Mouse (Mus musculus) A20 (cell line): ENCODE measurements around the gene Epha3.

Experiments used
- DNase-seq: peaks from one replicate; pipeline ENCODE4 v3.0.0-alpha.2; 2011; ENCODE audit warnings: low read depth, low spot score

The Epha3 gene

DNA sequence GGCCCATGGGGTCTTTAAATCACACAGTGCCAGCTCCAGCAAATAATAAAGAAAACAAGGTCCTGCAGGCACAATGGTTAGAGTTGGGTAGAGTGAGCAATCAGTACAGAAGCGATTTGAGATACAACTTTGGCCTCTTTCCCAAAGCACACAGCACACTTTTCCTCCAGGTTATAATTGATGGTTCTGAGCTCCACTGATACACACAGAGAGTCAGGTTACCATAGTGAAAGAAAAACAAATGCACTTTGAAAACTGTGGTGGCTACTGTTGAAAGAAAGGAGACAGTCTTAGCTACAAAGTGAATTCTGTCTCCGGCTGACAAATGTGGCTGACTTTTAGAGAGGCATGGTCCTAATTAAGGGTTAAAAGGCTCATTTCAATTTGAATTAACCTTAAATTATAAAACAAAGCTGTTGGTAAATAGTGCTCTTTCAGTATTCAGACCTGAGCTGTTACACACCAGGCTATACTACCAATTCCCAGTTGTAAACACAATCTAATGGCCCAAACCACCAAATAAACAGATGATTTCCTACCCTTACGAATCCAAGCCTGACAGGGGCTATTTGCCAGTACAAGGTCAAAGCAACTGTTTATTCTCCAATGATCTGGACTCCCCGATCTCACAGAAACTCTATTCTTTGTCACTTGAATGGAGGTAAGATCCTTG is 205.5 kb downstream of the Epha3 start:
- DNase-seq, result no peak

GRCm38 (mm10) chr16:63657743-63658142 is 206.2 kb downstream of the Epha3 start:
- DNase-seq, result no peak

DNA sequence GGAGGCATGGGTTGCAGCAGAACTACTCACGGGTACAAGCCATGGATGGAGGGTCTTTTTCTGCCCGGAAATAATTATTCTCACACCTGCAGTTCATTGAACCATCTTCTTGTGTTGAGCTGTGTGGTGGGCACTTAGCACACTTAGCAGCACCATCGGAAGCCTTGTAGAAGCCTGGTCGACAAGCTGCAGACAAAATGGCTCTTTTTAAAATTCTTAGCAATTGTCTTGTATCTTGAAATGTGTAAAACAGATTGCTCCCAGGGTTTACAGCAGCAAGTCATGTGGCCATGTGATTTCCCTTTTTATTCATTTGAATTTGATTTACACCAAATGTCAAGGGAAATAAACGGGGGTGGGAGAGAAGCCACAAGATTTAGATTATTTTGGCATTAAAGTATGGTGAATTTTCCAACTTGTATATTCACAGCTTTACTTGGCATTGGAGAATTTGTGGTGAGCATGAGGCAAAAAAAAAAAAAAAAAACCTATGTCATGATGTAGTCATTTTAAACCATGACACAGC is 210.5 kb downstream of the Epha3 start:
- no peak for DNase-seq

DNA sequence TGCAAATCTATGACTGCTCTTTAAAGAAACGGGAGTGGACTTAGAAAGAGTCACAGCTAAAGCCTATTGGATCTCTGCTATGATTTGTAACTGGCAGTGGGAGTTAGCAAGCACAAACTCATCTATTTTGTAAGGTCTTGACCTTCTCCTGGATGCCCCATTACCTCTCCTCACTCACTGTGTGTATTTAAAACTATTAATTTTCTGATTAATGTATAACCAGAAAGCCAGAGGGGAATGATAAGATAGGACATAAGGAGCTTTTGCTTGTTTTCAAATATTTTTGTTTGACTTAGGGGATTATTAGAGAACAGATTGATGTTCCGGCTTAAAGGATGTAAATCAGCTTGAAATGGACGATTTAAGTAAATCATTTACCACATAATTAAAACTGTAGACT is 213.2 kb downstream of the Epha3 start:
- DNase-seq, result no peak

DNA sequence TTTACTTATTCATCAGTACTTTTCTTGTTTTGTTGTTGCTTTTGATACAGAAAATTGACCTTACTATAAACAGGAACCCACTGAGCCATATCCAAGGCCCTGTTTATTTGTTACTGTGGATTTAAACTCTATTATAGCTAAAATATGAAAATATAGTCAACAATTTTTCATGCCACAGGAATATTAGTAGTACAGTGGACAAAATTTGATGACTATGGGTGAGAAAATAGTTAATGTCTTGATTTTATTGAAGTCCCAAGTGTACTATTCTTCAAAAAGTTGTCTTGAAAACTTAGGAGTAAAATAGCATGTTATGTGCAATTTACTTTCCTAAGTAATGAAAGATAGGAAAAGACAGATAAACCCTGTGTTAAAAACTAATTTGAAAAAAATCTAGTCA is 217.4 kb downstream of the Epha3 start:
- DNase-seq, result no peak

DNA sequence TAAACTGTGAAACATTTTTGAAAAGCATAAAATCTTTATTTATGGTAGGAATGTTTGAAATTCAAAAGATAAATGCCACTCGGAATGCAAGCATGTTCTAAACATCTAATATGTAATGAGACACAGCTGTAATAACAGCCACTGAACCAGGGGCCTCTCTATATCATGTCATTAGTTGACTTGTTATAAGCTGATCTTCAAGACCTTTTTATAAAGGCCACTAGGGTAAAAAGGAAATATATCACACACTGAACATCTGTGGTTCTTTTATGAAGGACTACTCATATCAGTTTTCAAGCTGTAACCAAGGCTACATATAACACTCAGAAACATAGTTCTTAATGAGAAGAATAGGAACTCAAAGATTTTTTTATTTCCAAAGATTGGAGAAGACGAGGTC is 221.3 kb downstream of the Epha3 start:
- no peak for DNase-seq

DNA sequence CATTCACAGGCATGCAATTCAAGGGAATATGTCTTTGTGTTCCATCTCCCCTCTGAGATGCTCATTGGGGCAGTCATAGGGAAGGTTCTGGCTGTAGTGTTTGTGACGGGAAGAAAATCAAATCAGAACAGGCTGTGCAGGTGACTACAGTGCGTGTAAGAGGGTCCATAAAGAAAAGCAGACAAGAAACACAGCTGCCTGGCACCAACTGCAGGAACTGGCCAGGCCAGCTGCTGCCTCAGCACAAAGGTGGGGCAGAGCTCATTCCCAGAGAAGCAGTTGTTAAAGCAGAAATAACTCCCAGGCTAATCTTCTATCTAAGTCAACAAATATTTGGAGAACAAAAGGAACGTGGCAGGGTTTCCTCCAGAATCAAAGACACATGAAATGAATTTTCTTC is 222.4 kb downstream of the Epha3 start:
- DNase-seq, result no peak

DNA sequence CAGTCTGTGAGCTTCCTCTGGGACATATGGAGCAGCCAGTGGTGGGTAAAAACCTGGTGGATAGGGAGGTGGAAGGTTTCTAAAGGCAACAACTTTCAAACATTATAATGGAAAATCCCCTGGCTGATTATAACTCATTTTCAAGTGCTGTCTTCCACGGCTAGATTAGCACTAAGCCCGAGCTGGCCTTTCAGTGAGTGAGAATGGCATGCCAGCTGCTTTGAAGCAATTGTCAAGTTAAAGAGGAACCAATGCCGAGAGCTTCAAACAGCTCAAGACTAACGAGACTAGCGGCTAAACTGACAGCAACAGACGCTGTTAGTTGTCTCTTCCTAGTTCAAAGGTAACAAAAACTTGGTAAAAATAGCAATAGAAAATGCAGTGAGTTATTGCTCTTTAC is 225.3 kb downstream of the Epha3 start:
- DNase-seq, result no peak

- no peak for DNase-seq
These were observed 230.2 kb downstream of the Epha3 start for GRCm38 (mm10) chr16:63633748-63634166.

DNA sequence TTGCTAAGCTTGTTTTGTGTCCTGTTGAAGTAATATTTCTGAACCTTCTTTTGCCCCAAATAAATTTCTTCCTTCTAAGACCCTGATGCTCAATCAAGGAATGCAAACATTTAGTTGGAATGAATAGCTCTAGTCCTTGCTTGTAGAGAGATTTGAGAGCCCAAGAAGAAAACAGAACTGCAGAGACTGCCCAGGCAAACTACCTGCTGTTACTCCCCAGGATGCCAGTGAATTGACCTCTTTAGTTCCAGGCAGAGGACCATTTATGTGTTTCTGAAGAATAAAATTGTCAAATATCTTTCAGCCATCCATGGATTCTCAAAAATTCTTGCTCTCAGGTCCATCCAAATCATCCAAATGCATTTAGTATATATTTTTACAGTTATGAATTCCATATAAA is 238.7 kb downstream of the Epha3 start:
- no peak for DNase-seq

DNA sequence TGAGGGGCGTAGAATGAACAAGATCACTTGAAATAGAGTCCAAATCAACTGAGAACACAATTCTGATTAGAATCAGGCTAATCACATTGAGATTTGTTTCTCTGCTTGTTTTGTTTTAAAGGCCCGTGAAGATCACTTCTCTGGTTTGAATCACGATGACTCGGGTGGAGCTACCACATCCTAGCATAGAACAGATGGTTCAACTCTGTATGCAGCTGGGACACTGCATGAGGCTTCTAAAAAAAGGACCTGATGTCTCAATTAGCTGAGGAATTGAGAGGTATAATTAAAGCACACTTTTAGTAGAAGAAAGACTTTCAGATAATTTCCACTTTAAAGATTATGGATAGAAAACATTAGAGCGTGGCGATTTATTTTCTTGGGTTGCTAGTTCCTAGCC is 242.1 kb downstream of the Epha3 start:
- DNase-seq, result no peak

DNA sequence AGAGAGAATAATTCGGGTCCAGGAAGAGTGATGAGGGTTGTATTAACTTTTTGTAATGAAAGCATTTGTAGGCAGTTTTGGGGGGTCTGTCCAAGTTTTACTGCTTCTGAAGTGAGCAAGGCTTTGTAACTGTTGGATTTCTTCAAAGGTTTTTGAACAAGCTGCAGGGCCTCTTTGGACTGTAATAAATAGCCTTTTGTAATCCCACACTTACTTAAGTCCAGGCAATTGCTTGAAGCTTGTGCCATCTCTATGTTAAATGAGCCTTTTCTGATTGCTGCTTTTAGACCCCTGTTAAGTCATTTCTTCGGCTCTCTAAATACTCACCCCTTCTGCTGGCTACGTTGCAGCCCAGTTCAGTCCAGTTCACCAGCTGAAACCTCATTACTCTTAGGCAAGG is 248.6 kb downstream of the Epha3 start:
- no peak for DNase-seq

- no peak for DNase-seq
These were observed 251.0 kb downstream of the Epha3 start for GRCm38 (mm10) chr16:63613006-63613405.

DNA sequence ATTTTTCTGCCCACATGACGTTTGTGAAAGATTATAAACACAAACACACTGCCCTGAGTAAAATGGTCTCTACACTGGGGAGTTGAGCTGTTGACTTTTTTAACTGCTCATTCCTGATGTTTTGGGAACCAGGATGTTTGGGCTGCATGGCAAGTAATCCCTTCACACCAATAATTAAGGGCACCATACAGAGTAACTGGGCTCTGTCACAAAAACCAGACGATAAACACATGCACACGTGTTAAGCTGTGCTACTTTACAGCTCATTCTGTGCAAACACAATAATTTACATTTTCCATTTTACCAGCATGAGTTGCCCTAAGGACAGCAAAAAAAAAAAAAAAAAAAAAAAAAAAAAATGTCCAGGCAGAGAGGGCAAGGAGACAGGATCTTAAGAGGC is 263.7 kb downstream of the Epha3 start:
- DNase-seq, result no peak

DNA sequence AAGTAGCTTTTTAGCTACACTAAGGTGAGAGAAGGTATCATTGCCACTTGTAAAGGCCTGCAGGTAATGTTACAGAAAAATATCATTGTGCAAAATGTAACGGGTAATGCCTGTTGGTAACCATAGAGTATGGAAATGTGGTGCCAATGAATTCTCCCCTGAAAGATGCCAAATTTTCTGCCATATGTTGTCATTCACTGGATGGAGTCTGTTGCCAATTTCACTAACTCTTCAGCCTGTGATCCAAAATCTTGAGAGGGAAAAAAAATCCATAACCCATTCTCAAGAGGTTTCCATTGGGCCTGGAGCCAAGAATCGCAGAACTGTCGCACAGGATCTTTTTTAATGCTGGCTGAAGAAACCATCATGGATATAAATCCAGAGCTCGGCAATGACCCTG is 269.3 kb downstream of the Epha3 start:
- DNase-seq, result no peak

GRCm38 (mm10) chr16:63569746-63570145 is 294.2 kb downstream of the Epha3 start:
- DNase-seq, result no peak

GRCm38 (mm10) chr16:63566106-63566836 is 297.7 kb downstream of the Epha3 start:
- DNase-seq, result no peak

GRCm38 (mm10) chr16:63556410-63557146 is 307.4 kb downstream of the Epha3 start:
- no peak for DNase-seq

GRCm38 (mm10) chr16:63552531-63552930 is 311.4 kb downstream of the Epha3 start:
- no peak for DNase-seq

GRCm38 (mm10) chr16:63539489-63539888 is 324.5 kb downstream of the Epha3 start:
- DNase-seq, result no peak

DNA sequence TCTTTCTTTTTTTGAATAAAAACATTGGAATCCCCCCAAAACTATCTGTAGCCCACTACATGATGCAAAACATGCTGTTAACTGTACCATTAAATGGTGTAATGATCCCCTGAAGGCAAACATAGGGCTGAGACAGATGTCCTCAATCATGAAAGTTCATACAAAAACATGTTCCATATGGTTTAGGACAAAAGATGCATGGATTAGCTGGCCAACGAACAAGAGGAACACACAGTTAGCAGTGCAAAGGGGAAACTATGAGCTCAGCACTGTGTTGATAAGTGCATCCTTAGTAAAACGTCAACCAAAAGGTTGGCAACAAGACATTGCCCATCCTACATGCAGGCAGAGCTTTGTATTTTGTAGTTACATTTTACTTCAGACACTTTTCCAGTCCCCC is 335.2 kb downstream of the Epha3 start:
- no peak for DNase-seq

DNA sequence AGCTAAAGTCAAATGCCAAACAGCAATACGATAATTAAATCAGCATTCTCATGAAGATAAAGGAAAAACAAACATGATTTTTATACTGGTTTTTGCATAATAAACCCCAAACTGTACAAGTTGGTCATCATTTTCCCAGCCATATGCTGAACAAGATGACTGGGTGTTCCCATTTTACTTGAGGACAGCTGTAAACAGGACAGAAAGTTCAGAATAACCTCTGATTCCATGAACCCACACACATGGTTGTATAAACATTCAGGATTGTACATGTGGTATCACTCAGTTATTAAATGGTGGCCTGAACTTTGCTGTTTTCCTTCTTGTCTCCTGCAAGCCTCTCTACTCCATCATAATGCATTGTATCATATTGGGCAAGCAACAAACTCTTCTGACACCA is 346.3 kb downstream of the Epha3 start:
- no peak for DNase-seq

DNA sequence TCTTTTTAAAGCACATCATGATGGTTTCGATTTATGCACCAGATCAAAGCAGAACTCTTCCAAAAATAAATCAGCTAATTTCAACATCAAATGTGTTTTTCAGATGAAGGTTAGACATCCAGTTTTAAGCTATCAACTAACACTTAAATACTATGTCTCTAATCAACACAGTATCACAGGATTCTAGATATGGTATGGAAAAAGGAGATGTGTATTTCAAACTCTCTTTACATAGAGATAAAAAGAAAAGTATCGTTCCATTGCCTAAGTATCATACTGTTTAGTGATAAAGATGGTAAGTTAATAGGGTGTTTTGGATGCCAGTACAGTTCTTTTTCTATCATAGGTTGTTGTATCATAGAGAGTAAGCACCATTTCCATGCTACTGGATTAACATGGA is 353.9 kb downstream of the Epha3 start:
- no peak for DNase-seq
